ENCODE assay signal across 25 mouse cellular contexts in the genomic region with DNA sequence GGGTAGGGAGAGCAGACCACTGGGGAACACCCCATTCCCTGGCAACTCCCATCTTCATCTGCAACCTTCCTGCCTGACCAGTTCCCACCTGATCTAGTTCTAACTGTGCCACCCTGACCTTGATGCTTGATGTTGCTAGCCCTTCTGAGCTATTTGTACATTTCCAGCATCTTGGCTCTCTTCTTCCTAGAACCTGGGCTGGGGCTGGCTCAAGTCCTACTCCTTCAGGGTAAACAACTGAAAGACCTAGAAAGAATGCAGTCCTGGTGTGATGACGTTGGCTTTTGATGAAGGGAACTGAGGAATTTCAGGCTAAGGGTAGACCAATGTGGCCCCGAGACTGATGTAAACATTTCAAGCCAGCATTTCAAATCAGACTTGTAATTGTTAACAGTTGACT. TPM values are rescaled to one million over a fixed set of nuclear protein-coding genes. Genes with fewer than 3 reads are reported as not detected.
A peak's percentile ranks its signal among the peaks of the same experiment; 100 is the strongest.
DNase-seq lines count a peak whose midpoint lies in the region; ATAC-seq and TF ChIP-seq lines count a peak whose summit lies in the region.
"Had no signal": no experiment of that assay in that cellular context is flagged by ENCODE, and none has a peak within 500 bp of the region (broad histone marks: within the 10 kb centered on the region; RNA-seq: fewer than 3 reads in every experiment).

No protein-coding gene starts in this region.

- peaks cover 6% of the 10 kb centered on the region for H3K4me1 ChIP-seq in kidney, adult 2 months (ENCODE audit: control insufficient read depth, insufficient read depth, low read length)
- H3K4me1 ChIP-seq in lung, embryonic 15.5 days: peaks cover 30% of the 10 kb centered on the region
- H3K4me1 ChIP-seq in spleen, adult 2 months (ENCODE audit: control insufficient read depth, insufficient read depth, insufficient read length): peaks cover 45% of the 10 kb centered on the region

- no peak for ATAC-seq in lung, embryonic 15.5 days (ENCODE audit: borderline replicate concordance, extremely low read depth, low FRiP score, low TSS enrichment)
- ATAC-seq: CD4-positive, CD25-positive, alpha-beta regulatory T cell, adult 4 months; forebrain, embryonic 14.5 days; forebrain, postnatal 0 days had no signal

- H3K9me3 ChIP-seq in lung, embryonic 15.5 days: no peaks in the 10 kb centered on the region
- H3K9me3 ChIP-seq: embryonic facial prominence, embryonic 12.5 days; embryonic facial prominence, embryonic 15.5 days; heart, embryonic 12.5 days; heart, embryonic 15.5 days had no signal

- H3K27ac ChIP-seq in kidney, adult 2 months (ENCODE audit: insufficient read depth, low read depth, low read length): no peak overlapping the region
- H3K27ac ChIP-seq in lung, embryonic 15.5 days: peak overlapping the region; percentile 25
- H3K27ac ChIP-seq in spleen, adult 2 months (ENCODE audit: insufficient read depth, low read length): peak overlapping the region; percentile 97
- H3K27ac ChIP-seq: embryonic facial prominence, embryonic 12.5 days; embryonic facial prominence, embryonic 15.5 days; heart, embryonic 15.5 days had no signal

- H3K4me3 ChIP-seq in kidney, adult 2 months (ENCODE audit: insufficient read depth, low read depth, low read length): no peak overlapping the region
- no peak overlapping the region for H3K4me3 ChIP-seq in lung, embryonic 15.5 days
- no peak overlapping the region for H3K4me3 ChIP-seq in spleen, adult 2 months (ENCODE audit: extremely low read depth, insufficient read depth, insufficient read length)
- H3K4me3 ChIP-seq: embryonic facial prominence, embryonic 12.5 days; embryonic facial prominence, embryonic 15.5 days; heart, embryonic 12.5 days; heart, embryonic 15.5 days had no signal

- H3K36me3 ChIP-seq in kidney, adult 2 months (ENCODE audit: control insufficient read depth, insufficient read depth, low read length): no peaks in the 10 kb centered on the region
- no peaks in the 10 kb centered on the region for H3K36me3 ChIP-seq in lung, embryonic 15.5 days
- no peaks in the 10 kb centered on the region for H3K36me3 ChIP-seq in spleen, adult 2 months (ENCODE audit: control insufficient read depth, insufficient read depth, low read length)
- H3K36me3 ChIP-seq: embryonic facial prominence, embryonic 12.5 days; embryonic facial prominence, embryonic 15.5 days; heart, embryonic 12.5 days; heart, embryonic 15.5 days had no signal

- no peak overlapping the region for H3K9ac ChIP-seq in lung, embryonic 15.5 days
- H3K9ac ChIP-seq: embryonic facial prominence, embryonic 12.5 days; embryonic facial prominence, embryonic 15.5 days; forebrain, postnatal 0 days; heart, embryonic 12.5 days; heart, embryonic 15.5 days had no signal

- WGBS in kidney, adult 2 months: 57% methylated on average over 2 of the region's 2 CpGs
- 19% methylated on average over 2 of the region's 2 CpGs for WGBS in lung, embryonic 15.5 days
- 87% methylated on average over 2 of the region's 2 CpGs for WGBS in spleen, adult 2 months

- H3K27me3 ChIP-seq in kidney, adult 2 months (replicated peaks; ENCODE audit: control insufficient read depth, insufficient read depth, low read length): no peaks in the 10 kb centered on the region
- H3K27me3 ChIP-seq in lung, embryonic 15.5 days: no peaks in the 10 kb centered on the region
- H3K27me3 ChIP-seq in spleen, adult 2 months (ENCODE audit: control insufficient read depth, insufficient read depth, low read length): no peaks in the 10 kb centered on the region
- H3K27me3 ChIP-seq: embryonic facial prominence, embryonic 12.5 days; embryonic facial prominence, embryonic 15.5 days; heart, embryonic 12.5 days; heart, embryonic 15.5 days had no signal

- peak; percentile 59 for DNase-seq in kidney, adult 2 months
- no peak for DNase-seq in kidney, postnatal 4 days
- DNase-seq in lung, postnatal 25 days (ENCODE audit: low spot score): no peak
- DNase-seq in spleen, adult 2 months (ENCODE audit: low read depth in 1 of 2, low spot score in 2 of 2): no peak
- no peak for DNase-seq in spleen, postnatal 36 days (ENCODE audit: low spot score in 2 of 2)
- DNase-seq in kidney, postnatal 36 days: peak; percentile 32 to 52
- DNase-seq in frontal cortex, postnatal 10 days (ENCODE audit: low spot score in 2 of 2): no peak
- DNase-seq: adrenal gland, adult 2 months; adrenal gland, postnatal 14 days; cerebellum, adult 11 months; cerebellum, adult 2 months; cerebellum, adult 9-11 months; cerebellum, postnatal 25 days; forebrain, postnatal 0 days; gastrocnemius, postnatal 25 days; heart, adult 18-20 months; heart, postnatal 10 days; heart, postnatal 36 days had no signal

- no peak overlapping the region for H3K4me2 ChIP-seq in lung, embryonic 15.5 days
- H3K4me2 ChIP-seq: embryonic facial prominence, embryonic 12.5 days; embryonic facial prominence, embryonic 15.5 days; heart, embryonic 12.5 days; heart, embryonic 15.5 days had no signal

- TF ChIP-seq POLR2A in kidney, adult 2 months (IDR thresholded peaks at IDR 0.05; ENCODE audit: low read depth, low read length): no peak
- TF ChIP-seq POLR2A in spleen, adult 2 months (IDR thresholded peaks at IDR 0.05; ENCODE audit: low read depth, low read length): no peak

- TF ChIP-seq CTCF in kidney, adult 2 months (conservative IDR thresholded peaks at IDR 0.05; ENCODE audit: insufficient read depth, insufficient read length, low read depth, low read length): no peak
- TF ChIP-seq CTCF in spleen, adult 2 months (IDR thresholded peaks at IDR 0.05; ENCODE audit: extremely low read depth, insufficient read depth, insufficient read length, insufficient replicate concordance): no peak

RNA-seq across cellular contexts. Expression of gene Cxcr4, which starts 24.5 kb away (rescaled TPM):
- 12.8 and 22.4 TPM in 2 replicates for polyA plus RNA-seq in kidney, adult 2 months (2012; rRNA removed)
- polyA plus RNA-seq in lung, embryonic 15.5 days (2015; fragmentation: Nextera tagmentation; extraction: Ambion mirVana): 8.1 and 9.3 TPM in 2 replicates
- 288 and 315 TPM in 2 replicates for polyA plus RNA-seq in spleen, adult 2 months (2012; rRNA removed)

Comparison
In these comparisons a context has a peak if more than half of its experiments do, and no peak if none do; other contexts are left out.
1. DNase-seq: peak in kidney, adult 2 months (single experiment) and kidney, postnatal 36 days (2 of 2); none in kidney, postnatal 4 days (0 of 2), lung, postnatal 25 days (single experiment), spleen, adult 2 months (0 of 2), spleen, postnatal 36 days (0 of 2) and frontal cortex, postnatal 10 days (0 of 2).
2. RNA of gene Cxcr4, which starts 24.5 kb away (polyA plus RNA-seq): 288 to 315 TPM in spleen, adult 2 months; 12.8 to 22.4 TPM in kidney, adult 2 months and 8.1 to 9.3 TPM in lung, embryonic 15.5 days; every median in the first group is over 10 times any median in the second.